Mouse (Mus musculus) ovary, adult 2 months (tissue): ENCODE results near the gene Olfr889. TPM values are rescaled to one million over a fixed set of nuclear protein-coding genes. Genes with fewer than 3 reads are reported as not detected.

ENCODE experiments used
- polyA plus RNA-seq: library from polyadenylated mRNA; depleted of rRNA; stranded (reverse); fragments of >200 nt; gene quantifications from 2 replicates; pipeline ENCODE4 v1.2.3, GENCODE M21; 2012; rRNA removed

Gene Olfr889
- polyA plus RNA-seq = not detected in 2 replicates

GRCm38 (mm10) chr9:38114898-38115297 lies at the start of gene Olfr889:
Olfr889 (plus strand) TSS chr9:38115198.

GRCm38 (mm10) chr9:38083772-38084171 lies 31.2 kb upstream of the Olfr889 start, which contains the start of gene Olfr887:
Olfr887 (plus strand) TSS chr9:38084072.

GRCm38 (mm10) chr9:38107828-38108227 lies 7.2 kb upstream of the Olfr889 start, which contains the start of gene Olfr888:
Olfr888 (plus strand) TSS chr9:38108128.

GRCm38 (mm10) chr9:38142217-38142616 lies 27.2 kb downstream of the Olfr889 start, which contains the start of gene Olfr890:
Olfr890 (plus strand) TSS chr9:38142517.

Other genes with a start within 250 kb of the Olfr889 start
- gene Olfr145, start 218.5 kb upstream of the Olfr889 start, polyA plus RNA-seq = not detected in 2 replicates
- 0.35 TPM in 1 of 2 replicates, not detected in the other for gene Olfr878, start 197.4 kb upstream of the Olfr889 start, polyA plus RNA-seq
- gene Olfr881, start 123.4 kb upstream of the Olfr889 start, polyA plus RNA-seq = not detected in 2 replicates
- not detected in 2 replicates for gene Olfr883, start 89.4 kb upstream of the Olfr889 start, polyA plus RNA-seq
- not detected in 2 replicates for gene Olfr884, start 68.6 kb upstream of the Olfr889 start, polyA plus RNA-seq
- gene Olfr885, start 53.9 kb upstream of the Olfr889 start, polyA plus RNA-seq = not detected in 2 replicates
- gene Olfr887, start 31.1 kb upstream of the Olfr889 start, polyA plus RNA-seq = not detected in 2 replicates
- not detected in 2 replicates for gene Olfr888, start 7.1 kb upstream of the Olfr889 start, polyA plus RNA-seq
- not detected in 2 replicates for gene Olfr890, start 27.3 kb downstream of the Olfr889 start, polyA plus RNA-seq
- not detected in 2 replicates for gene Olfr891, start 65.6 kb downstream of the Olfr889 start, polyA plus RNA-seq
- not detected in 2 replicates for gene Olfr893, start 93.2 kb downstream of the Olfr889 start, polyA plus RNA-seq
- not detected in 2 replicates for gene Olfr894, start 102.9 kb downstream of the Olfr889 start, polyA plus RNA-seq
- gene Olfr143, start 137.6 kb downstream of the Olfr889 start, polyA plus RNA-seq = not detected in 2 replicates
- not detected in 2 replicates for gene Olfr895, start 152.7 kb downstream of the Olfr889 start, polyA plus RNA-seq
- not detected in 2 replicates for gene Olfr896-ps1, start 175.9 kb downstream of the Olfr889 start, polyA plus RNA-seq
- not detected in 2 replicates for gene Olfr25, start 213.9 kb downstream of the Olfr889 start, polyA plus RNA-seq
- not detected in 2 replicates for gene Olfr898, start 233.2 kb downstream of the Olfr889 start, polyA plus RNA-seq